Mouse (Mus musculus): ENCODE results near the gene Dlg2. TPM values are rescaled to one million over a fixed set of nuclear protein-coding genes. Genes with fewer than 3 reads are reported as not detected.

Gene Dlg2
- total RNA-seq, 2 experiments from 2014 or later: 0.33 to 2.1 TPM

- ATAC-seq (replicated peaks; ENCODE audit: low FRiP score, low TSS enrichment, poor library complexity, severe bottlenecking): no peak
Measured at GRCm38 (mm10) chr7:92441611-92442010, 1965.1 kb downstream of the Dlg2 start.

DNA sequence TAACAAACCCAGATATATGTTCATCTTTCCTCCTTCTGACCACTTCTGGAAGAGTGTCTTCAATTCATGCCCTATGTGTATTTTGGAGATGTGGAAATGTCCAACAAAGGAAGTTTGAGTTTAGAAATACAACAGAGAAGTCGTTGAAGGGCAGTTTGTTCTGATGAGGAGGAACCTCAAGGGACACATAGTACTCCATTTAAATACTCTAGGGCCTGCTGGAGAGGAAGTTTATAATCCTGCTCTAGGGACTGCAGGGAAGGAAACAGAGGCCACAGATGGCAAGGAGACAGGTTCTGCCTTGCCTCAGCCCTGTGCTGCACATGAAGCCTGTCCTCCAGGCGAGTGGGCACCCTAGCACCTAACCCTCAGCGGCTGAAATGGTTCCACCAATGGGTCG, 1965.6 kb downstream of the Dlg2 start:
- ATAC-seq (replicated peaks; ENCODE audit: low FRiP score, low TSS enrichment, poor library complexity, severe bottlenecking): no peak

DNA sequence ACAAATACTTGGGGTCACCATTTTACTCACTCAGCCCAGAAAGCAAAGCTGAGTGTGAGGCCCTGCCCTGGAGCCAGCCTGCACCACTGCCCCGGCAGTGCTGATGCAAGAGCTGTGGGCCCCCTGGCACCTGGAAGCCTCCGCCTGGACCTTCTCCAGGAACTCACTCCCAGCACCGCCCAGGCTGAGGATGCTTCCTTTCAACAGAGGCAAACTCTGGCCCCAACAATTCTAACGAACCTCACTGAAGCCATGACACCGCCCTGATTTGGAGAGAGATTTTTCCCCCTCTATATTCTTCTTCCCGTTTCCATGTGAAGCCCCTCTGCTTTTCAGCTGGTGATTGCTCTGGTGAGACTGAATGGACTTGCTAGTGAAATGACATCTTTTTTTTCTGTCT, 1971.5 kb downstream of the Dlg2 start:
- no peak for ATAC-seq (replicated peaks; ENCODE audit: low FRiP score, low TSS enrichment, poor library complexity, severe bottlenecking)

DNA sequence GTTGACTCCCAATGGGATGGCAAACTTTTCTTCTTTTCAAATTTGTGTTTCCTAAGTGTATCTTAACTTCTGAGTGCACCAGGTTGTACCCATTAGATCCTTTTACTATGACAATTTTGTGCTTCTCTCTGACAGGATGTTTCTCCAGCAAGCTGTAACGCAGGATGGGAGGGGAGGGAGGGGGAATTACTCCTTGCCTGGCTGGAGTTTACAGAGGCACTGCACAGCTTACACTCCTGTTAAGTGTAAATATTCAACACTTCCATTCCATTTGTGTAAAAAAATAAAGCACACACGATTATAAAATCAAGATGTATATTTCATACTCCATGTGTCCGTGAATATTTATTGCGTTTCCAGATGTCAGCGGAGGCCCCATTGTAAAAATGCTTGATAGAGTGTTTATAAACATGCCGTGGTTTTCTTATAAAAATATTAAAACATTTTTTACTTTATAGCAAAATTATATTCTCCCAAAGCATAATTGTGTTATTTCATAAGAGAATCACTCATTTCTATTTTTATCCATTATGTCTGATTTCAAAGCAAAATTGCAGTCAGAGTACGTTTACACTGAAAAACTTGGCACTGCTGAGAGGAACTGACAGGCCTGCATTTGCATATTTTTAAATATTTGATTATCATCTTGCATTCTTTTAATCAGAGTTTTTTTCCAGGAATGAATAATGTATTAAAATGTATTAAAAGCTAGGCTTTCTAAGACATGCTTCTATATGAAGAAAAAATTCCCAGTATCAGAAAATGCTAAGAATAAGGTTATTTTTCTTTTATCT, 1972.5 kb downstream of the Dlg2 start:
- ATAC-seq (replicated peaks; ENCODE audit: low FRiP score, low TSS enrichment, poor library complexity, severe bottlenecking): no peak

- ATAC-seq (replicated peaks; ENCODE audit: low FRiP score, low TSS enrichment, poor library complexity, severe bottlenecking): no peak
Measured at GRCm38 (mm10) chr7:92454176-92454575, 1977.7 kb downstream of the Dlg2 start.

- ATAC-seq (replicated peaks; ENCODE audit: low FRiP score, low TSS enrichment, poor library complexity, severe bottlenecking): no peak
Measured at GRCm38 (mm10) chr7:92455927-92456326, 1979.5 kb downstream of the Dlg2 start.

DNA sequence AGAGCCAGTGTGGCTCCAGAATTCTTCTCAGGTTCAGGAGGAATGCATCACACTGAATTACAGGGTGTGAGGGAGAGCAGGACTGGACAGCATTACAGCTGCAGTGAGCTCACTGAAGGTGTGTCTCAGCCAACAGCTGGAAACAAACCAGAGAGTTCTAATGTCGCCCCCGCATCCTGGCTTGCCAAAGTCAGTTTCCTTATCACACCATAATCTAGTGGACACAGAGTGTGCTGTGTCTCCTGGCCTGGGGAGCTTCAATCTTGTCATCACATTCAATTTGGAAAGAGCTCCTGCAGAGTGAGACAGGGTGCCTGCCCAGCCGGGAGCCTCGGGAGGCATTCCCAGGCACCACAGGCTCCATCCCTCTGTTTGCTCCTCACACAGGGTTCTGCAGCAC, 1981.3 kb downstream of the Dlg2 start:
- ATAC-seq (replicated peaks; ENCODE audit: low FRiP score, low TSS enrichment, poor library complexity, severe bottlenecking): no peak

- ATAC-seq (replicated peaks; ENCODE audit: low FRiP score, low TSS enrichment, poor library complexity, severe bottlenecking): no peak
Measured at GRCm38 (mm10) chr7:92458308-92458707, 1981.8 kb downstream of the Dlg2 start.

GRCm38 (mm10) chr7:92460578-92460977, 1984.1 kb downstream of the Dlg2 start:
- no peak for ATAC-seq (replicated peaks; ENCODE audit: low FRiP score, low TSS enrichment, poor library complexity, severe bottlenecking)

GRCm38 (mm10) chr7:92461256-92461655, 1984.8 kb downstream of the Dlg2 start:
- ATAC-seq (replicated peaks; ENCODE audit: low FRiP score, low TSS enrichment, poor library complexity, severe bottlenecking): no peak

DNA sequence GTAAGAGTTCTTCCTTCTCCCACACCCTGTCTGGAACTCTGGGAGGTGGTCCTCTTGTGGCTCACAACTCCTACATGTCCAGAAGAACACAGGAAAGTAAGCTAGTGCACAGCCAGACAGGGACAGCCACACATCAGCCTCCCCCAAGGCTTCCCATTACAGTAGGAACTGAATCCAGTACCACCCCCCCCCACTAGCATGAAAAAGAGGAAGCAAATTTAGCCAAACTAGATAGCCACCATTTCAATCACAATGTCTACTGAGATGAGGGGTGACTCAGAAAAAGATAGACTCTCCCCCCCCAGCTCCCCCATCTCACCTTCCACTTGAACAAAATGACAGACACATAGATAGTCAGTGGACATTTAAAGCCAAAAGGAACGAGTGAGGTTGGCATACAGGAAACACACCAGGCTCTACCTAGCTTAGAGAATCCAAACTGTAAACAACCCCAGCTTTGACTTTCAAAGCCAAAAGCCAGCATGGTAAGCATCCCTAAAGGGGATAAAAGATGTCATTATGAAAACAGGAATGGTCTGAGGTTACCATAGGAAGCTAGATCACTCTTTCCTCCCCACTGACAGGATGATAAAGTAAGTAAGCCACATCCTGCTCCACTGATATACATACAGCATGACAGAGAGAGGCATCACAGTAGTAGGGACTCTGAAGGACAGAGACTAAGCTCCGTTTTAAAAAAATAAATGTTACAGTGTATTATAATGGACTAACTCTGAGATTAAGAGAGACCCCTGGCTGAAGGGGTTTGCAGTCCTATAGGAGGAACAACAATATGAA, 1986.8 kb downstream of the Dlg2 start:
- ATAC-seq (replicated peaks; ENCODE audit: low FRiP score, low TSS enrichment, poor library complexity, severe bottlenecking): no peak

DNA sequence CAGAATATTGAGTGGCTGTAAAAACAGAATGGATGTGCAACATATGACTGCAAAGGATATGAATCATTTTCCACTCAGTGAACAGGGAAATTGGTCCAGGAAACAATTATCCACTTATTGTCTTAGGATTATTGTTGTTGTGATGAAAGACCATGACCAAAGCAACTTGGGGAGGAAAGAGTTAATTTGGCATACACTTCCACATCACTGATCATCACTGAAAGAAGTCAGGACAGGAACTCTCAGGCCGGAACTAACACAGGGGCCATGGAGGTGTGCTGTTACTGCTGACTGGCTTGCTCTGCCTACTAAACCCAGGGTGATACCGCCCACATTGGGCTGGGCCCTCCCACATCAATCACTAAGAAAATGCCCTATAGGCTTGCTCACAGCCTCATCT, 1987.8 kb downstream of the Dlg2 start:
- no peak for ATAC-seq (replicated peaks; ENCODE audit: low FRiP score, low TSS enrichment, poor library complexity, severe bottlenecking)

GRCm38 (mm10) chr7:92479143-92479542, 2002.7 kb downstream of the Dlg2 start:
- no peak for ATAC-seq (replicated peaks; ENCODE audit: low FRiP score, low TSS enrichment, poor library complexity, severe bottlenecking)

- no peak for ATAC-seq (replicated peaks; ENCODE audit: low FRiP score, low TSS enrichment, poor library complexity, severe bottlenecking)
Measured at GRCm38 (mm10) chr7:92479748-92480147, 2003.3 kb downstream of the Dlg2 start.

GRCm38 (mm10) chr7:92483346-92483745, 2006.9 kb downstream of the Dlg2 start:
- no peak for ATAC-seq (replicated peaks; ENCODE audit: low FRiP score, low TSS enrichment, poor library complexity, severe bottlenecking)

DNA sequence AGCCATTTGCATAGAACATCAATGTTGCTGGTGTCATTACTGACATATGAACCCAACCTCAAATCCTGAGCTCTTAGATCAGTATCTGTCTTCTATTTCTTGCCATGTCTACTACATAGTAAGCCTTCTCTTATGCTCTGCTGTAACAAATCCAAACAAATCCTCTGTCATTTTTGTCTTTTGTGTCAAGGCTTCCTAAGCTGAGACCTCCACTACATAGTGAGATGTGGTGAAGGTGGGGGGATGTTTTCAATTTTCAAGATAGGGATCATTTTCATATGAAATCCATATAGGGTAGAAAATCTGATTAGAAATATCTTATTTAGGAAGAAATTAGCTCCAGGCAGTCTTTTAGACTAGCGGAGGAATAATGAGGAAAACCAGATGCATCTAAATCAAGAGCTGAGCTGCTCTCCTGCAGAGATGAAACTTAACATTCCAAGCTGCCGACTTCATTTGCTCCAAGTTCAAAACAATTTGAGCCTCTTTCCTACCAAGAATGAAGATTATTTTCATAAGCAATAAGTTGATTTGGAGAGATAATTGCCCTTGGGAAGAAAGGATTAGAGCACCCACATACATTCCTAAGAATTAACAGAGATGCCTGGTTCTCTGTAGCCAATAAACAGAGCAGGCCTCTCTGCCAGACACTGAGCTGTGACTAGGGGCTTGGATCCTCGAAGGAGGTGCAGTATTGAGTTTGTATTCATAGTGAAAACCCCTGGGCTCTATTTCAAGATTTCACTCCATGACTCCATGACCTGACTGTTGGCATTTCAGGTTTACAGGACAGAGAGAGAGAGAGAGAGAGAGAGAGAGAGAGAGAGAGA, 2009.6 kb downstream of the Dlg2 start:
- ATAC-seq (replicated peaks; ENCODE audit: low FRiP score, low TSS enrichment, poor library complexity, severe bottlenecking): no peak

GRCm38 (mm10) chr7:92486878-92487277, 2010.4 kb downstream of the Dlg2 start:
- ATAC-seq (replicated peaks; ENCODE audit: low FRiP score, low TSS enrichment, poor library complexity, severe bottlenecking): no peak

GRCm38 (mm10) chr7:92492262-92492661, 2015.8 kb downstream of the Dlg2 start:
- ATAC-seq (replicated peaks; ENCODE audit: low FRiP score, low TSS enrichment, poor library complexity, severe bottlenecking): no peak

DNA sequence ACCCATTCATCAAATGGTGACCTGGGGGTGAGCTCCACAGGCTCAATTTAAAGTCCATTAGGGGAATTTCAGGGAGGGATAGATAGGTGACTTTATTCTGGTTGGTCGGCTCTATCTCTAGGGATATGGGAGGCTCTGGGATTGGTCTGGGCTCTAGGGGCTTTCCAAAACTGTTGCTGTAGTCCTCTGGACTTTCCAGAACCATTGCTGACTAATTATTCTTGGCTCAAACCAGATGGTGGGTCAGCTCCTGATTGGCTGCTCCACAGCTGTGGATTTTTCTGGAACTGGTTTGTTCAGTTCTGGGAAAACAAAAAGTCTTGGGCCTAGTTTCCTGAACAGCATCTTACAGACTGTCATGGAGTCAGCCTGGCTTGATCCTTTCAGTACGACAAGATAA, 2017.0 kb downstream of the Dlg2 start:
- no peak for ATAC-seq (replicated peaks; ENCODE audit: low FRiP score, low TSS enrichment, poor library complexity, severe bottlenecking)
